Mouse (Mus musculus) layer of hippocampus, postnatal 36 days (tissue): ENCODE data around the gene Zfp787. TPM values are rescaled to one million over a fixed set of nuclear protein-coding genes. Genes with fewer than 3 reads are reported as not detected.

Experiments
- total RNA-seq, 2 experiments: library from RNA; stranded (reverse); gene quantifications; 2 replicates each; pipeline ENCODE4 v1.2.3; 2021

The Zfp787 gene
- total RNA-seq, 2 experiments from 2014 or later, result 23.5 to 26.5 TPM

Other genes with a start within 250 kb of the Zfp787 start
- gene Vmn1r65, start 145.0 kb downstream of the Zfp787 start, total RNA-seq, result not detected
- gene Nlrp4c, start 110.8 kb downstream of the Zfp787 start, total RNA-seq, result not detected
- gene Zfp444, start 16.2 kb upstream of the Zfp787 start, total RNA-seq, result 10 to 100 TPM; 52.7 to 60.6 TPM
- gene Galp, start 41.1 kb upstream of the Zfp787 start, total RNA-seq, result not detected
- gene Zscan5b, start 66.3 kb upstream of the Zfp787 start, total RNA-seq, result not detected
- gene Epp13, start 96.7 kb upstream of the Zfp787 start, total RNA-seq, result not detected
- 10 to 100 TPM; 17.6 to 19.0 TPM for gene Zfp667, start 130.6 kb upstream of the Zfp787 start, total RNA-seq
- 10 to 100 TPM; 10.4 to 13.1 TPM for gene Zfp583, start 175.3 kb upstream of the Zfp787 start, total RNA-seq
- 1 to 10 TPM; 6.0 to 8.0 TPM for gene Gm3854, start 187.8 kb upstream of the Zfp787 start, total RNA-seq
- gene Zfp78, start 207.3 kb upstream of the Zfp787 start, total RNA-seq, result 1 to 10 TPM; 5.3 to 5.8 TPM
- gene Zfp28, start 227.3 kb upstream of the Zfp787 start, total RNA-seq, result 10 to 100 TPM in 1 of 2 experiments, 1 to 10 TPM in 1; 6.0 to 12.0 TPM
- gene Smim17, start 242.7 kb upstream of the Zfp787 start, total RNA-seq, result 10 to 100 TPM; 21.3 to 24.2 TPM